Mouse (Mus musculus) neural tube, embryonic 11.5 days (tissue): Measurements from ENCODE around the gene Apoa1. TPM values are rescaled to one million over a fixed set of nuclear protein-coding genes. Genes with fewer than 3 reads are reported as not detected.

ENCODE experiments used
- ATAC-seq: fragments of 200-750 bp; cut with Nextera tagmentation; 2 replicates; pipeline ENCODE4 v1.8.0; 2017; ENCODE audit warnings: moderate number of reproducible peaks, mild to moderate bottlenecking, moderate TSS enrichment, moderate library complexity; ENCODE audit not compliant: insufficient read depth, low FRiP score, low TSS enrichment
- DNase-seq: peaks from one replicate; pipeline ENCODE4 v3.0.0-alpha.2; 2015; ENCODE audit warnings: low spot score
- H3K27ac ChIP-seq: fragments of 300-500 bp; sonication (generic); 2 replicates; pipeline ENCODE4 v1.5.1; 2014; ENCODE audit warnings: low read depth, mild to moderate bottlenecking, low read length
- H3K27me3 ChIP-seq: fragments of 300-500 bp; sonication (generic); 2 replicates; pipeline ENCODE4 v1.6.1; 2014; ENCODE audit warnings: mild to moderate bottlenecking, low read length, mixed read lengths; ENCODE audit not compliant: control insufficient read depth, insufficient read depth
- H3K36me3 ChIP-seq: fragments of 300-500 bp; sonication (generic); 2 replicates; pipeline ENCODE4 v1.6.1; 2014; ENCODE audit warnings: mild to moderate bottlenecking, low read length, moderate library complexity, mixed read lengths; ENCODE audit not compliant: control insufficient read depth, insufficient read depth
- H3K4me1 ChIP-seq: fragments of 300-500 bp; sonication (generic); 2 replicates; pipeline ENCODE4 v1.6.1; 2014; ENCODE audit warnings: low read length, mixed read lengths; ENCODE audit not compliant: control insufficient read depth, insufficient read depth
- H3K4me2 ChIP-seq: fragments of 300-500 bp; sonication (generic); 2 replicates; pipeline ENCODE4 v1.6.1; 2014; ENCODE audit warnings: low read depth, mild to moderate bottlenecking, moderate library complexity
- H3K4me3 ChIP-seq: fragments of 300-500 bp; sonication (generic); 2 replicates; pipeline ENCODE4 v1.5.1; 2014; ENCODE audit warnings: low read depth, low read length
- H3K9ac ChIP-seq: fragments of 300-500 bp; sonication (generic); 2 replicates; pipeline ENCODE4 v1.6.1; 2014; ENCODE audit warnings: mild to moderate bottlenecking, low read length
- H3K9me3 ChIP-seq: fragments of 300-500 bp; sonication (generic); 2 replicates; pipeline ENCODE4 v1.6.1; 2016; ENCODE audit warnings: low read length; ENCODE audit not compliant: control insufficient read depth
- WGBS: fragments of 180-500 bp; shearing (Covaris S2); extraction: QIAGEN DNeasy Blood & Tissue Kit; methylation state at CpG from one replicate; pipeline ENCODE4 v1.1.7; 2014; 5-methylcytosine and 5-hydroxymethylcytosine counted together
- polyA plus RNA-seq: library from polyadenylated mRNA; unstranded; fragments of >200 nt; fragmentation: Nextera tagmentation; extraction: Ambion mirVana; gene quantifications from 2 replicates; pipeline ENCODE4 v1.2.1, GENCODE M21; 2014

The Apoa1 gene
- polyA plus RNA-seq, 1 experiment from 2014 or later = 1.4 TPM

GRCm38 (mm10) chr9:46235649-46236048 is 7.3 kb downstream of the Apoa1 start:
- 65% methylated on average over 4 of the region's 4 CpGs for WGBS
- ATAC-seq (no peak), DNase-seq (no peak)
- H3K4me2 ChIP-seq = no peak overlapping the region
- no peaks in the 10 kb centered on the region for H3K9me3 ChIP-seq
- H3K36me3 ChIP-seq = no peaks in the 10 kb centered on the region
- no peak overlapping the region for H3K4me3 ChIP-seq
- H3K27ac ChIP-seq = no peak overlapping the region
- no peak overlapping the region for H3K9ac ChIP-seq
- no peaks in the 10 kb centered on the region for H3K4me1 ChIP-seq
- H3K27me3 ChIP-seq = no peaks in the 10 kb centered on the region

GRCm38 (mm10) chr9:46238850-46239249 is 10.5 kb downstream of the Apoa1 start:
- no peaks in the 10 kb centered on the region for H3K4me1 ChIP-seq
- H3K36me3 ChIP-seq = no peaks in the 10 kb centered on the region
- H3K4me2 ChIP-seq = no peak overlapping the region
- ATAC-seq (no peak), DNase-seq (no peak)
- no peak overlapping the region for H3K4me3 ChIP-seq
- no peaks in the 10 kb centered on the region for H3K9me3 ChIP-seq
- no peak overlapping the region for H3K9ac ChIP-seq
- 91% methylated on average over 7 of the region's 7 CpGs for WGBS
- no peak overlapping the region for H3K27ac ChIP-seq
- H3K27me3 ChIP-seq = no peaks in the 10 kb centered on the region

GRCm38 (mm10) chr9:46240526-46241153 is 12.3 kb downstream of the Apoa1 start, which contains the start of gene Apoa4:
Gene Apoa4, plus strand, starts transcription at chr9:46240696.
- WGBS = 71% methylated on average over 7 of the region's 7 CpGs
- H3K36me3 ChIP-seq = no peaks in the 10 kb centered on the region
- no peak within 1 kb of the TSS for H3K4me2 ChIP-seq
- no peak for ATAC-seq
- DNase-seq = no peak
- no peaks in the 10 kb centered on the region for H3K9me3 ChIP-seq
- H3K4me1 ChIP-seq = no peaks in the 10 kb centered on the region
- H3K4me3 ChIP-seq = no peak within 1 kb of the TSS
- H3K9ac ChIP-seq = no peak within 1 kb of the TSS
- no peak within 1 kb of the TSS for H3K27ac ChIP-seq
- H3K27me3 ChIP-seq = no peaks in the 10 kb centered on the region

- Histone ChIP-seq H3K9ac (no peak overlapping the region), H3K4me3 (no peak overlapping the region), H3K4me2 (no peak overlapping the region), H3K27me3 (no peaks in the 10 kb centered on the region), H3K4me1 (no peaks in the 10 kb centered on the region), H3K27ac (no peak overlapping the region), H3K36me3 (no peaks in the 10 kb centered on the region), H3K9me3 (no peaks in the 10 kb centered on the region)
- ATAC-seq = no peak
- WGBS = 82% methylated on average over 2 of the region's 2 CpGs
- no peak for DNase-seq
These were observed 13.4 kb downstream of the Apoa1 start for GRCm38 (mm10) chr9:46241818-46242217.

GRCm38 (mm10) chr9:46243122-46243521 is 14.7 kb downstream of the Apoa1 start:
- no peak for DNase-seq
- no peak for ATAC-seq
- Histone ChIP-seq H3K4me1 (no peaks in the 10 kb centered on the region), H3K27me3 (no peaks in the 10 kb centered on the region), H3K4me3 (no peak overlapping the region), H3K9ac (no peak overlapping the region), H3K27ac (no peak overlapping the region), H3K36me3 (no peaks in the 10 kb centered on the region), H3K9me3 (no peaks in the 10 kb centered on the region), H3K4me2 (no peak overlapping the region)
- 72% methylated on average over 4 of the region's 4 CpGs for whole genome bisulfite sequencing

- ATAC-seq (no peak), DNase-seq (no peak)
- H3K4me1 ChIP-seq = no peaks in the 10 kb centered on the region
- H3K9ac ChIP-seq = no peak overlapping the region
- no peak overlapping the region for H3K4me2 ChIP-seq
- no peaks in the 10 kb centered on the region for H3K9me3 ChIP-seq
- H3K36me3 ChIP-seq = no peaks in the 10 kb centered on the region
- H3K27me3 ChIP-seq = no peaks in the 10 kb centered on the region
- no peak overlapping the region for H3K27ac ChIP-seq
- 64% methylated on average over 8 of the region's 8 CpGs for WGBS
- no peak overlapping the region for H3K4me3 ChIP-seq
These were observed 15.2 kb downstream of the Apoa1 start for GRCm38 (mm10) chr9:46243584-46243983.

GRCm38 (mm10) chr9:46246752-46247324 is 18.5 kb downstream of the Apoa1 start:
- H3K9ac ChIP-seq = no peak overlapping the region
- no peaks in the 10 kb centered on the region for H3K4me1 ChIP-seq
- DNase-seq (peak; percentile 81), ATAC-seq (no peak)
- H3K9me3 ChIP-seq = no peaks in the 10 kb centered on the region
- no peaks in the 10 kb centered on the region for H3K27me3 ChIP-seq
- WGBS = 29% methylated on average over 11 of the region's 11 CpGs
- H3K27ac ChIP-seq = no peak overlapping the region
- H3K36me3 ChIP-seq = no peaks in the 10 kb centered on the region
- H3K4me3 ChIP-seq = no peak overlapping the region
- H3K4me2 ChIP-seq = no peak overlapping the region

- no peak for DNase-seq
- Histone ChIP-seq H3K27ac (no peak overlapping the region), H3K4me1 (no peaks in the 10 kb centered on the region), H3K36me3 (no peaks in the 10 kb centered on the region), H3K9me3 (no peaks in the 10 kb centered on the region), H3K9ac (no peak overlapping the region), H3K4me2 (no peak overlapping the region), H3K27me3 (no peaks in the 10 kb centered on the region), H3K4me3 (no peak overlapping the region)
- WGBS = 91% methylated on average over 7 of the region's 7 CpGs
- ATAC-seq = no peak
These were observed 27.8 kb downstream of the Apoa1 start for GRCm38 (mm10) chr9:46256177-46256576.

GRCm38 (mm10) chr9:46256658-46257385 is 28.4 kb downstream of the Apoa1 start:
- no peaks in the 10 kb centered on the region for H3K36me3 ChIP-seq
- no peaks in the 10 kb centered on the region for H3K27me3 ChIP-seq
- H3K27ac ChIP-seq = no peak overlapping the region
- ATAC-seq (no peak), DNase-seq (no peak)
- H3K4me2 ChIP-seq = no peak overlapping the region
- no peak overlapping the region for H3K4me3 ChIP-seq
- no peaks in the 10 kb centered on the region for H3K4me1 ChIP-seq
- no peaks in the 10 kb centered on the region for H3K9me3 ChIP-seq
- WGBS = 92% methylated on average over 10 of the region's 10 CpGs
- H3K9ac ChIP-seq = no peak overlapping the region
